Mouse (Mus musculus) erythroblast, embryonic 14.5 days (primary cell): ENCODE results near the gene Il12a. TPM values are rescaled to one million over a fixed set of nuclear protein-coding genes. Genes with fewer than 3 reads are reported as not detected.

Source experiments
- H3K27me3 ChIP-seq: 2 replicates; pipeline ENCODE4 v1.6.1; 2012; ENCODE audit warnings: inconsistent platforms; ENCODE audit not compliant: control insufficient read depth
- H3K36me3 ChIP-seq: 2 replicates; pipeline ENCODE4 v1.6.1; 2012; ENCODE audit warnings: mild to moderate bottlenecking, inconsistent platforms; ENCODE audit not compliant: control insufficient read depth
- H3K4me1 ChIP-seq: 2 replicates; pipeline ENCODE4 v1.6.1; 2012; ENCODE audit warnings: inconsistent platforms; ENCODE audit not compliant: control insufficient read depth
- H3K4me3 ChIP-seq: replicated peaks from 2 replicates; pipeline ENCODE3; 2012; ENCODE audit warnings: moderate library complexity, mild to moderate bottlenecking, inconsistent platforms
- H3K9me3 ChIP-seq: 2 replicates; pipeline ENCODE4 v1.6.1; 2012; ENCODE audit warnings: low read length, inconsistent platforms, mixed read lengths; ENCODE audit not compliant: control insufficient read depth
- GATA1 ChIP-seq: IDR thresholded peaks from 2 replicates; pipeline ENCODE4 v1.6.1; 2012; ENCODE audit warnings: low read length, inconsistent platforms, mixed read lengths
- TAL1 ChIP-seq: IDR thresholded peaks from 3 replicates; pipeline ENCODE4 v1.6.1; 2012; ENCODE audit warnings: low read length, inconsistent platforms, mixed read lengths
- polyA plus RNA-seq: library from polyadenylated mRNA; stranded (reverse); fragments of >175 nt; gene quantifications from 2 replicates; pipeline ENCODE4 v1.2.3, GENCODE M21; 2012

Gene Il12a
- polyA plus RNA-seq, 1 experiment, result not detected

GRCm38 (mm10) chr3:68678805-68679585 lies 11.4 kb upstream of the Il12a start:
- H3K4me3 ChIP-seq, result no peak overlapping the region

GRCm38 (mm10) chr3:68683579-68683978 lies 6.9 kb upstream of the Il12a start:
- TF ChIP-seq TAL1 (no peak), GATA1 (no peak)
- Histone ChIP-seq H3K9me3 (peaks cover 2% of the 10 kb centered on the region; the same call in 1 of the 2 replicates), H3K36me3 (no peaks in the 10 kb centered on the region), H3K27me3 (no peaks in the 10 kb centered on the region), H3K4me1 (no peaks in the 10 kb centered on the region), H3K4me3 (no peak overlapping the region)

More at GRCm38 (mm10) chr3:68678805-68679585, 11.4 kb upstream of the Il12a start:
- no peaks in the 10 kb centered on the region for H3K27me3 ChIP-seq
- H3K36me3 ChIP-seq, result no peaks in the 10 kb centered on the region
- TF ChIP-seq TAL1, result no peak
- no peak for TF ChIP-seq GATA1
- peaks cover 2% of the 10 kb centered on the region; the same call in 1 of the 2 replicates for H3K4me1 ChIP-seq
- peaks cover 2% of the 10 kb centered on the region; the same call in 1 of the 2 replicates for H3K9me3 ChIP-seq

- Histone ChIP-seq H3K4me1 (no peaks in the 10 kb centered on the region), H3K27me3 (no peaks in the 10 kb centered on the region), H3K9me3 (peaks cover 2% of the 10 kb centered on the region; the same call in 1 of the 2 replicates), H3K4me3 (no peak overlapping the region), H3K36me3 (no peaks in the 10 kb centered on the region)
- TF ChIP-seq TAL1, result no peak
- TF ChIP-seq GATA1, result no peak
Observed at GRCm38 (mm10) chr3:68684207-68684606, 6.2 kb upstream of the Il12a start.

- no peaks in the 10 kb centered on the region for H3K4me1 ChIP-seq
- no peak overlapping the region for H3K4me3 ChIP-seq
- TF ChIP-seq GATA1 (no peak), TAL1 (no peak)
Observed at GRCm38 (mm10) chr3:68686852-68687560, 3.4 kb upstream of the Il12a start.

GRCm38 (mm10) chr3:68689346-68689745 lies 1.1 kb upstream of the Il12a start:
- Histone ChIP-seq H3K4me1 (no peaks in the 10 kb centered on the region), H3K36me3 (no peaks in the 10 kb centered on the region), H3K9me3 (no peaks in the 10 kb centered on the region), H3K4me3 (no peak overlapping the region), H3K27me3 (peaks cover 32% of the 10 kb centered on the region)
- TF ChIP-seq GATA1 (no peak), TAL1 (no peak)

More at GRCm38 (mm10) chr3:68686852-68687560, 3.4 kb upstream of the Il12a start:
- Histone ChIP-seq H3K27me3 (peaks cover 16% of the 10 kb centered on the region), H3K36me3 (no peaks in the 10 kb centered on the region), H3K9me3 (no peaks in the 10 kb centered on the region)

GRCm38 (mm10) chr3:68691100-68691778 lies 795 bp downstream of the Il12a start:
- no peak for TF ChIP-seq TAL1
- no peaks in the 10 kb centered on the region for H3K9me3 ChIP-seq
- no peak overlapping the region for H3K4me3 ChIP-seq
- H3K4me1 ChIP-seq, result no peaks in the 10 kb centered on the region
- H3K36me3 ChIP-seq, result no peaks in the 10 kb centered on the region
- peaks cover 32% of the 10 kb centered on the region for H3K27me3 ChIP-seq

- H3K36me3 ChIP-seq, result no peaks in the 10 kb centered on the region
- H3K27me3 ChIP-seq, result peaks cover 32% of the 10 kb centered on the region
- no peaks in the 10 kb centered on the region for H3K9me3 ChIP-seq
- no peak overlapping the region for H3K4me3 ChIP-seq
- no peaks in the 10 kb centered on the region for H3K4me1 ChIP-seq
- TF ChIP-seq TAL1 (no peak), GATA1 (no peak)
Observed at GRCm38 (mm10) chr3:68691938-68692599, 1.6 kb downstream of the Il12a start.

GRCm38 (mm10) chr3:68692600-68693225 lies 2.3 kb downstream of the Il12a start:
- TF ChIP-seq GATA1, result no peak
- TF ChIP-seq TAL1, result no peak
- Histone ChIP-seq H3K9me3 (no peaks in the 10 kb centered on the region), H3K4me1 (no peaks in the 10 kb centered on the region), H3K4me3 (no peak overlapping the region), H3K36me3 (no peaks in the 10 kb centered on the region), H3K27me3 (peaks cover 32% of the 10 kb centered on the region)
